Mouse (Mus musculus) stomach, embryonic 14.5 days (tissue): ENCODE measurements around the gene Pitpnb. TPM values are rescaled to one million over a fixed set of nuclear protein-coding genes. Genes with fewer than 3 reads are reported as not detected.

Experiments
- ATAC-seq: fragments of 200-750 bp; cut with Nextera tagmentation; 2 replicates; pipeline ENCODE4 v1.8.0; 2017; ENCODE audit warnings: low read depth, moderate TSS enrichment; ENCODE audit not compliant: insufficient number of reproducible peaks, insufficient read depth, low FRiP score
- H3K27ac ChIP-seq: fragments of 300-500 bp; sonication (generic); 2 replicates; pipeline ENCODE4 v1.5.1; 2014; ENCODE audit warnings: mild to moderate bottlenecking, low read length, moderate library complexity, mixed read lengths
- H3K27me3 ChIP-seq: fragments of 300-500 bp; sonication (generic); 2 replicates; pipeline ENCODE4 v1.6.1; 2014; ENCODE audit warnings: low read length, control low read depth, mixed read lengths; ENCODE audit not compliant: control insufficient read depth, insufficient read depth
- H3K36me3 ChIP-seq: fragments of 300-500 bp; sonication (generic); 2 replicates; pipeline ENCODE4 v1.6.1; 2014; ENCODE audit warnings: mild to moderate bottlenecking, control low read depth, low read length, moderate library complexity, mixed read lengths; ENCODE audit not compliant: control insufficient read depth, insufficient read depth
- H3K4me1 ChIP-seq: fragments of 300-500 bp; sonication (generic); 2 replicates; pipeline ENCODE4 v1.6.1; 2014; ENCODE audit warnings: low read length, control low read depth, mixed read lengths; ENCODE audit not compliant: control insufficient read depth, insufficient read depth
- H3K4me2 ChIP-seq: fragments of 300-500 bp; sonication (generic); replicated peaks from 2 replicates; pipeline ENCODE4 v1.6.1; 2014; ENCODE audit warnings: low read depth, low read length, control low read depth
- H3K4me3 ChIP-seq: fragments of 300-500 bp; sonication (generic); 2 replicates; pipeline ENCODE4 v1.5.1; 2014; ENCODE audit warnings: low read depth, low read length, control low read depth
- H3K9ac ChIP-seq: fragments of 300-500 bp; sonication (generic); replicated peaks from 2 replicates; pipeline ENCODE4 v1.6.1; 2014; ENCODE audit warnings: low read depth, mild to moderate bottlenecking, control low read depth, low read length, moderate library complexity, mixed read lengths
- H3K9me3 ChIP-seq: fragments of 300-500 bp; sonication (generic); 2 replicates; pipeline ENCODE4 v1.6.1; 2016; ENCODE audit warnings: low read depth, low read length, control low read depth; ENCODE audit not compliant: control insufficient read depth
- WGBS: fragments of 180-500 bp; shearing (Covaris S2); extraction: QIAGEN DNeasy Blood & Tissue Kit; methylation state at CpG from one replicate; pipeline ENCODE4 v1.1.7; 2014; 5-methylcytosine and 5-hydroxymethylcytosine counted together
- polyA plus RNA-seq: library from polyadenylated mRNA; unstranded; fragments of >200 nt; fragmentation: Nextera tagmentation; extraction: Ambion mirVana; gene quantifications from 2 replicates; pipeline ENCODE4 v1.2.1, GENCODE M21; 2014

Gene Pitpnb
- polyA plus RNA-seq, 1 experiment from 2014 or later = 112 TPM

DNA sequence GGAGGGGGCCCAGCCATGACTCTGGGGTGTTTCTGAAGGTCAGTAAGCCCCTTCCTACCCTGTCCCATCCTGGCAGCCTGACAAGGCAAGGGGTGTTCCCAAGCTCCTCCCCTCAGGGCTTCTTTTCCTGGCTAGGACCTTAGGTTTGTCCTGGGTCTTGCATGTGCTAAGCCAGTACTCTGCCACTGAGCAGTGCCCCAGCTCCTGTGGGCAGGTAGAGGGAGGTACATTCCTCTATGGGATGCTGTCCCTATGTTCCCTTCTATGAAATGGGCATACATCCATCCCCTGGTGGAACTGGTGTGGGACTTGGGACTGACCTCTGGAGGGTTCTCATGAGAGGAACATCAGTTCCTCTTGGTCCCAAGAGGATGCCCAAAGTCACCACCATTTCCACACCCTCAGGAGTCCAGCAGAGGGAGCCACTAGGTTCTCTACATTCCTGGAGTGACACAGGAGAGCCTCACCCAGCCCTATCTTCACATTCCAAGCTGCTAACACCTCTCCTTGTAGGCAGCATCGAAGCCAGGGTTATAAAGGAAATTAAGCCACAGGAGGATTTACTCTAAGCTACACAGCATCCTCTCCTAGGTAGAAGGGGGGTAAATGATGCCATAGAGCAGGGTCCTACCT is 79.0 kb downstream of the Pitpnb start:
- Histone ChIP-seq H3K4me3 (no peak overlapping the region), H3K9ac (no peak overlapping the region), H3K27me3 (no peaks in the 10 kb centered on the region), H3K4me2 (no peak overlapping the region), H3K36me3 (no peaks in the 10 kb centered on the region), H3K9me3 (no peaks in the 10 kb centered on the region), H3K4me1 (peaks cover 13% of the 10 kb centered on the region; the same call in 1 of the 2 replicates), H3K27ac (peak overlapping the region; percentile 70; the same call in 1 of the 2 replicates)
- 4% methylated on average over 1 of the region's 1 CpGs for WGBS
- no peak for ATAC-seq

DNA sequence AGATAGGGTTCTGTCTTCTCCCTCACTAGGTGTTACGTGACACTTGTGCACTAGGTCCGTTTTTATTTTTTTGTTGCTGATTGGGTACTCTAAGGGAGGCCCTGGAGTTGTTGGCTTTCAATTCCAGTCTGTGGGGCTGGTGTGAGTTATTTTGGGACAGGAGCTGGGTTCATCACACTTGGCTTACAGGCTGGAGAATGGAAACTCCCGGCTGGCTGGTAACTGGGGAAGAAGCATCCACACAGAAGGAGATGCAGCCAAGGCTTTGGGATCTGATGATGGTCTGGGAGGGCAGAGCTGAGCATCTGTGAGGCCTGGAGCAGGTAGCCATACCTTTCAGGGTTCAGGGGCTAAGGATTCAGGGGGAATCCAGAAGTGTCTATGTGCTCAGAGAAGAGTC is 80.1 kb downstream of the Pitpnb start:
- Histone ChIP-seq H3K9ac (no peak overlapping the region), H3K4me3 (no peak overlapping the region), H3K4me1 (peaks cover 23% of the 10 kb centered on the region; the same call in 1 of the 2 replicates), H3K36me3 (no peaks in the 10 kb centered on the region), H3K27ac (no peak overlapping the region), H3K4me2 (no peak overlapping the region), H3K9me3 (no peaks in the 10 kb centered on the region), H3K27me3 (no peaks in the 10 kb centered on the region)
- WGBS = 78% methylated on average over 3 of the region's 3 CpGs
- ATAC-seq = no peak

DNA sequence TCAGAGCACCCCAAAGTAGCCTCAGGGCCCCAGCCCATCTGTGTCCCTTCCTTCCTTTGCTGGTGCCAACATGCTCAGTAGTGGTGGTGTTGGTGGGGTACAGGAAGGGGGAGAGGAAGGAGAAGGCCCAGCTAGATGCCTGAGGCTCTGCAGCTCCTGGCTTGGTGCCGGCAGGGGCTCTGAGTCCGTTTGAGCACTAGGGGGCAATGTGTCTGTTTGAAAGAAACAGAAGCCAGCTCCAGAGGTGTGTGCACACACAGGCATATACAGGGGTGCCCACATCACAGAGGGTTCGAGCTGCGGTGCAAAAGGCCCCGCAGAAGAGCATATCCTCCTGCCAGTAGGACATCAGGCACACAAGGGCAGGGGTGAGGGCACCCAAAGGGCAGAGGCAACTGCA is 83.6 kb downstream of the Pitpnb start:
- no peak overlapping the region for H3K4me3 ChIP-seq

DNA sequence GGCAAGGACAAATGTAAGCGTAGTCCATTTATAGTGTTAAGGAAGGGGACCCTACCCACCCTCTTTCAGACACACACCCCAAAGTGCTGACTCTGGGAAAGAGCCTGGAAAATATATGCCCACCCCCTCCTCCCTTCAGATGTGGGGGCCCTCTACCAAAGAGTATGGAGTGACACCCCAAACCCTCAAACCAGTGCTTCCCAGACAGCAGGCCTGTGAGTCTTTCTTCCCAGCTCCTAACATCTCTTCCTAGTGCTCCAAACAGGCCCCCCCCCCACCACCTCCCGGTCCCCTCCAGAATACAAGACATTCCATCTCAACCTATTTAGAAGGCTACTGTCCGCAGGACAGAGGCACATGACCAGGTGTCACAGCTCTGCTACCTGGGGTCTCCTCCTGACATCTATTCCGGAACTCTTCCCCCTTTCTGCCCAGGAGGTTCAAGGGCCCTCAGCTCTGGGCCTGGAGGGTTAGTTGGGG is 84.2 kb downstream of the Pitpnb start:
- Histone ChIP-seq H3K4me3 (no peak overlapping the region), H3K4me1 (peaks cover 28% of the 10 kb centered on the region; the same call in 1 of the 2 replicates), H3K27me3 (no peaks in the 10 kb centered on the region), H3K36me3 (peaks cover 6% of the 10 kb centered on the region; the same call in 1 of the 2 replicates), H3K9ac (no peak overlapping the region), H3K9me3 (no peaks in the 10 kb centered on the region), H3K27ac (0 out of 2 replicates have a peak overlapping the region, but pooled peaks have one; percentile 11), H3K4me2 (peak overlapping the region; percentile 92; the same call in 1 of the 2 replicates)
- no peak for ATAC-seq
- 52% methylated on average over 4 of the region's 4 CpGs for WGBS

More for the DNA sequence above, 83.6 kb downstream of the Pitpnb start:
- H3K9me3 ChIP-seq = no peaks in the 10 kb centered on the region
- WGBS = 0% methylated on average over 5 of the region's 5 CpGs
- H3K27me3 ChIP-seq = no peaks in the 10 kb centered on the region
- H3K9ac ChIP-seq = no peak overlapping the region
- H3K4me1 ChIP-seq = peaks cover 21% of the 10 kb centered on the region; the same call in 1 of the 2 replicates
- no peak overlapping the region; the same call in 1 of the 2 replicates for H3K4me2 ChIP-seq
- ATAC-seq = no peak; the same call in 1 of the 2 replicates
- H3K36me3 ChIP-seq = peaks cover 3% of the 10 kb centered on the region; the same call in 1 of the 2 replicates
- H3K27ac ChIP-seq = no peak overlapping the region

DNA sequence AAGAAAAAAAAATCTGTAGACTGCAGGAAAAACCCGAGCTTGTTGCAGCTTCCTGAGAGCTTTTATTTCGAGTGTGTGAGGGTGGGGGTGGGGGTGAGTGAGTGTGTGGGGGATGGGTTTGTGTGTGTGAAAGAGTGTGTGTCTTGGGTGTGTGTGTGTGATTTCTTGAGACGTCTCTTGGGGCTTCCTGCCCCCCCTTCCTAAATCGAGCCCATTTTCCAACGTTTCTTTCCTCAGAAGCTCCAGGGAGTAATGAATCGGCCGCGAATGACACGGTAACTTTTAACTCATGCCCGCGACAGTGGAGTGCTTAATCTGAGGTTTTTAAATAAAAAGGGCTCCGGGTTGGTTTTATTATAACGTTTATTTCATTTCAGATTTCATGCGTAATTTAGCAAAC is 85.0 kb downstream of the Pitpnb start:
- H3K9ac ChIP-seq = no peak overlapping the region
- H3K4me2 ChIP-seq = peak overlapping the region; percentile 92
- peaks cover 7% of the 10 kb centered on the region; the same call in 1 of the 2 replicates for H3K36me3 ChIP-seq
- no peaks in the 10 kb centered on the region for H3K9me3 ChIP-seq
- 3% methylated on average over 14 of the region's 14 CpGs for WGBS
- ATAC-seq = no peak
- H3K4me1 ChIP-seq = peaks cover 35% of the 10 kb centered on the region; the same call in 1 of the 2 replicates
- H3K27me3 ChIP-seq = no peaks in the 10 kb centered on the region
- H3K27ac ChIP-seq = no peak overlapping the region
- H3K4me3 ChIP-seq = peak overlapping the region; percentile 92

DNA sequence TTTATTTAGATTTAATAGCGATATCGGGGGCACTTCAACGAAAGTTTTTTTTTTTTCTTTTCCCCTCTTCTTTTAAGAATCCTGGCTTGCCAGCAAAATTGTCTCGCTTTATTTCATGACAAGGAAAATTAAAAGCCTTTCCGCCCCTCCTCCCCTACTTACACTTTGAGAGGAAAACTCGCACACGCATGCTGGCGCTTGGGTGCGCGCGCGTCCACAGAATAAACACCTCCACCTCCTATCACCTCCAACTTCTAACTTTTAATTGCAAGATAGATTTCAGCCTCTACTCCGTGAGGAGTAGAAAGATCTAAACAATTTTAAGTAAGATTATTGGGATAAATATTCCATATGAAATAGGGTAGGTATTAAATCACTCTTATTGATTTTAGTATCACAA is 85.5 kb downstream of the Pitpnb start:
- Histone ChIP-seq H3K9me3 (no peaks in the 10 kb centered on the region), H3K4me3 (peak overlapping the region; percentile 92), H3K4me1 (peaks cover 40% of the 10 kb centered on the region; the same call in 1 of the 2 replicates), H3K27ac (peak overlapping the region; percentile 90), H3K9ac (peak overlapping the region; percentile 91; the same call in 1 of the 2 replicates), H3K4me2 (peak overlapping the region; percentile 92), H3K27me3 (no peaks in the 10 kb centered on the region), H3K36me3 (peaks cover 11% of the 10 kb centered on the region; the same call in 1 of the 2 replicates)
- no peak for ATAC-seq
- WGBS = 2% methylated on average over 13 of the region's 13 CpGs

DNA sequence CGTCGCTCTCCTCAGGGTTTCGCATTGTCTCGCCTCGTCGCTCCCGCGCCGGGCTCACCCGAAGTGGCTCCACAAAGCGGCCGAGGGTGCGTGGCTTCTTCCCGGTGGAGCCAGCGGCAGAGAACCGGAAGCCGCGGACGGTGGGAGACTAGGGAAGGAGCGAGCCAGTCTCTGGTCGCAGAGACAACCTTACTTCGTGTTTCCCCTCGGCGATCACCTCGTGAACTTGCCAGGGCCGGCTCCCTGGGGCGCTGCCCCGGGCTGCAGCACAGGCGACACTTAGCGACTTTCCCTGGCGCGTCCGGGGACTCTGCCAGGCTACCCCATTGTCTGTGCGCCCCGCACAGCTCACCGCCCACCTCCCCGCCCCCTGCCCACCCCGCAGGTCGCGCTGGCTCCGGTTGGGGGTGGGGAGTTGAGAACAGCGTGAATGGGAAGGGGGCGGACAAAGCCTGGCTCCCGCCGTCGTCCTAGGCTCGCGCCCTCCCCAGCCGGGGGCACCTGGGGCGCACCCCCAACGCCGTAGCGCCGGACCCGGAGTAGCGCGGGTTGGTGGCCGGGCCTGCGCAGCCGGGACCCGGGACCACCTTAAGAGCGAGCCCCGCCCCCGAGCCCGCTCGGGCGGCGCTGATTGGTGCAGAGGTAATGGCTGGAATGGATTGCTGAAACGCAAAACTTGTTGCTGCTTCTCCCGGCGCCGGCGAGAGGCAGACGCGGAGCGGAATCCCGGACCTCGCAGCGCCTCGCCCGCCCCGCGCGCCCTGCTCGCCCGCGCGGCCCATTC is 86.2 kb downstream of the Pitpnb start, which contains the start of gene Mn1:
TSS of gene Mn1 (plus strand) at position 772 of the 784 bp plus-strand sequence.
- Histone ChIP-seq H3K36me3 (peaks cover 19% of the 10 kb centered on the region; the same call in 1 of the 2 replicates), H3K4me1 (peaks cover 47% of the 10 kb centered on the region; the same call in 1 of the 2 replicates), H3K9ac (peak within 1 kb of the TSS; percentile 91), H3K4me3 (peak within 1 kb of the TSS; percentile 92), H3K4me2 (peak within 1 kb of the TSS; percentile 92), H3K27me3 (no peaks in the 10 kb centered on the region), H3K27ac (peak within 1 kb of the TSS; percentile 90), H3K9me3 (no peaks in the 10 kb centered on the region)
- under 1% methylated on average over 88 of the region's 88 CpGs for WGBS
- peak; percentile 89 for ATAC-seq
